Mouse (Mus musculus): ENCODE data around the gene C1qtnf5.

- TF ChIP-seq POLR2A (IDR thresholded peaks at IDR 0.05; ENCODE audit: insufficient read depth, low read length) (no peak), CTCF (IDR thresholded peaks at IDR 0.05; ENCODE audit: low read depth, low read length) (peak; percentile 48), EP300 (IDR thresholded peaks at IDR 0.05; ENCODE audit: insufficient read depth, low read depth, low read length) (no peak)
Measured at GRCm38 (mm10) chr9:44144023-44144717, 37.1 kb downstream of the C1qtnf5 start.

Data from ES-Bruce4 (cell line).